10 mouse cellular contexts compared by ENCODE assay signal in the genomic region with DNA sequence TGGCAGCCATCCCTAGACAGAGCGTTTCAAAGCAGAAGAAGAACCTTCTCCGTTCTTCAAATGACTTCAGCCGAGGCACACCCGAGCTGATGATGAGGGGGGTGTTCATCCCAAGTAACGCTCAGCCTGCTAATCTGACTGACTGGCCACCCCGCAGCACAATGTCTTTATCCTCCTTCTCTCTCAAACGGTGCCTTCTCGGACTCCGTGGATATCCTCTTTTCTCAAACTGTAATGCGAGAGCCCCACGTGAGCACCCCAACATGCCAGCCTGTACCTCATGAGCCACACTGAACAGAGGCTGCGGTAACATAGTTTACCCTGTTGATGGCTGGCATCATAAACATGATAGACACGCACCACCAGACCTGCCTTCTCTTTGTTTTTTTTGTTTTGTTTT.
"Had no signal": no experiment of that assay in that cellular context is flagged by ENCODE, and none has a peak within 500 bp of the region (broad histone marks: within the 10 kb centered on the region; RNA-seq: fewer than 3 reads in every experiment).

No protein-coding gene starts in this region.

- H3K4me3 ChIP-seq: kidney, embryonic 15.5 days; limb, embryonic 13.5 days; neural tube, embryonic 12.5 days had no signal

- H3K27me3 ChIP-seq: kidney, embryonic 15.5 days; limb, embryonic 13.5 days; neural tube, embryonic 12.5 days had no signal

- H3K4me1 ChIP-seq: kidney, embryonic 15.5 days had no signal

- DNase-seq: kidney, postnatal 14 days; left cerebral cortex, postnatal 4 days; lung, adult 18-20 months; right cerebral cortex, postnatal 14 days; thymus, postnatal 4 days had no signal

- H3K9me3 ChIP-seq: limb, embryonic 13.5 days; neural tube, embryonic 12.5 days had no signal

- H3K9ac ChIP-seq: kidney, embryonic 15.5 days; limb, embryonic 13.5 days; liver, embryonic 14.5 days; neural tube, embryonic 12.5 days had no signal

- H3K27ac ChIP-seq: kidney, embryonic 15.5 days; limb, embryonic 13.5 days; liver, embryonic 14.5 days; neural tube, embryonic 12.5 days; stomach, postnatal 0 days had no signal

- H3K4me2 ChIP-seq: kidney, embryonic 15.5 days; limb, embryonic 13.5 days; neural tube, embryonic 12.5 days had no signal

- H3K36me3 ChIP-seq: kidney, embryonic 15.5 days; limb, embryonic 13.5 days; neural tube, embryonic 12.5 days had no signal
